Mouse (Mus musculus) adrenal gland, adult 18-20 months (tissue): ENCODE results near the gene Gpr152. TPM values are rescaled to one million over a fixed set of nuclear protein-coding genes. Genes with fewer than 3 reads are reported as not detected.

ENCODE experiments used
- DNase-seq, 2 experiments: peaks; one replicate each; pipeline ENCODE4 v3.0.0; 2021 to 2022; ENCODE audit warnings: low spot score in 2 of 2
- total RNA-seq, 2 experiments: library from RNA; stranded (reverse); gene quantifications; 1 replicate in 1 of 2; 2 replicates in 1 of 2; pipeline ENCODE4 v1.2.3; 2021

Gene Gpr152
- total RNA-seq, 2 experiments from 2014 or later, result not detected

GRCm38 (mm10) chr19:4170723-4171392 lies 31.3 kb downstream of the Gpr152 start:
- DNase-seq, result no peak

DNA sequence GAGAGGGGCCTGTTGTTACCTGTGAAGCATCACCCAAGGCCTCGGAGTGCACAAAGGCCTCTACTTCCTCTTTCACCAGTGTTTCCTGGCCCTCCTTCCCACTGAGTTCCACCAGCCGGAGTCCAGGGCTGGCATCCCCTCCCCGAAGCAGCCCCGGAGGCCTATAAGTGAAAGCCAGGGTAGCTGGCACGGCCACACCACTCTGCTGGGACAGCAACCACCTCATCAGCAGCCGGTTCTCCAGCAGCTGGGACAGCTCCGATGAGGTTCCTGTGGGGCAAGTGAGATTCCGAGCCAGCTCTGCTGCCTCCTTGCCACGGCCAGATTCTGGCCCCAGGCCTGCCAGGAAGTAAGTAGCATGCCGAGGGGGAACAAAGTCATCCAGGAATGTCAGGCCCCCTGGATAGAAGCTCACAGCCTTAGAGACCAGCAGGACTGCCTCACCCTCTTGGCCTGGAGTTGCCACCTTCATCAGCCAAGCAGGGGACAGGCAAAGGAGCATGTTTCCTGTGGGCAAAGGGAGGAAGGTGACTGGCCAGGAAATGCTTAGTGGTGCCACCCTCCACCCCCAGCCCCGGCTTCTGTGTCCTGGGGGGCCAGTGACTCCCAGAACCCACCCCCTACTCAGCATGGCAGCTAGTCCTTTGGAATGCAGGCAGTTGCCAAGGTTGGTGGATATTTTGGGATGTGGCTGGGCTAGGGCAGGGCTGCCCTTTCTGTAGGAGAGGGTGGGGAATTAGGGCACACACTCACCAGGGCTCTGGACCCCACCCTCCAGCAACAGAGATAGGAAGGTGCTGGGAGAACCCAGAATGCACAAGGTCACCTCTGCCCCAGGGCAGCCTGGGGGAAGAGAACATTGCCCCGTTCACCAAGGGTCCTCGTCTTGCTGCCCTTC lies 32.1 kb downstream of the Gpr152 start:
- no peak for DNase-seq

DNA sequence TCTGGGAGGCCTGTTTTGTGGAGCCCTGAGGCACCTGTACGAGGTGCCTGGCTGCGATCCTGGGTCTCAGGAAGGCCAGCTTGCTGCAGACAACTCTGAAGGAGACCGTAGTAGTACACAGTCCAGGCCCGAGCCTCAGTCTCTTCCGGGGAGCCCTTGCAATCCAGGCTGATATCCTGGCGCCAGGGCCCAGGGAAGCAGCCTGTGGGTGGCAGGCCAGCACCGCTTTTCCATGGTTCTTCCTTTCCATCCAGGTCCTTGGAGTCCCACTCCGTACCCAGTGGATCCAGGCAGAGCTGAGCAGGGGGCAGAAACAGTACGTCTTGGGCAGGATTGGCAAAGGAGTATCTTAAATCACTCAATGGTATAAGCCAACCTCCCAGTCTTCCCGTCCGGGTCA lies 33.3 kb downstream of the Gpr152 start:
- no peak for DNase-seq

- DNase-seq, result no peak
Observed at GRCm38 (mm10) chr19:4175368-4175947, 35.9 kb downstream of the Gpr152 start, which contains the start of gene Carns1. Gene Carns1, minus strand, starts transcription at chr19:4175479.

- DNase-seq, result no peak
Observed at GRCm38 (mm10) chr19:4180411-4180810, 40.8 kb downstream of the Gpr152 start.

DNA sequence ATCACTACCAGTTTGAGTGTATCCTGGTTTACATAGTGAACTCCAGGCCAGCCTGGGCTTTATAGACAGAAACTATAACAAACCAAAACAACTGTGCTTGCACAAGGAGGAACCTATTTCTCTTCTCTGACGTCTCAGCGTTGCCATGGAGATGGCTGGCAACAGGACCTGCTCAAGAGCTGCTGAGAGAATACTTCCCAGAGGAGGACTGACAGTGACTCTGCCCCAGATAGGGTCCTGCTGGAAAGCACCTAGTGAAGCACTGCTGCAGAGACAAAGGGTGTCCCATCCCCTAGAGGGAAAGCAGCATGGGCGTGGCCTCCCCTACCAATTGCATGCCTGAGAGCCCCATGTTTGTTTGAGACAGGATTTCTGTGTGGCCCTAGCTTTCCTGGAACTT lies 42.3 kb downstream of the Gpr152 start:
- peak in 1 of 2 experiments; percentile 57 for DNase-seq

DNA sequence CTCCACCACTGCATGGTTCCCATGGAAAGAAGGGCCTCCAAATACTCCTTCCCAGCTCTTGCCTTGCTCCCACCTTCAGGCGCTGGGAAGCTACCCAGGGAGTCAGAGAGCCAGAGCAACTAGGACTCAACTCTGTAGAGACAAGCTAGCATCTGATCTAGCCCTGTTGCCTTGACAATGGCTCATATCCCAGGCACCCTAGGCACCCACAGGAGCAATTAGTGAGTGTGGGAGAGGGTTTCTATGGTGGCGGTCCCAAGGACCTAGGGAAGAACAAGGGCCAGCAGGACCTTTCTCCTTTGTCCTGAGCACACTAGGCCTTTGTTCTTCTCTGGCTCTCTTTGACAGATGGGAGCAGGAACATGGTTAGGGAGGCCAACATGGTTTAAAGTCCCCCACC lies 44.1 kb downstream of the Gpr152 start:
- DNase-seq, result no peak

GRCm38 (mm10) chr19:4184976-4185975 lies 45.7 kb downstream of the Gpr152 start:
- DNase-seq, result no peak

- no peak for DNase-seq
Observed at GRCm38 (mm10) chr19:4187303-4187702, 47.7 kb downstream of the Gpr152 start.

DNA sequence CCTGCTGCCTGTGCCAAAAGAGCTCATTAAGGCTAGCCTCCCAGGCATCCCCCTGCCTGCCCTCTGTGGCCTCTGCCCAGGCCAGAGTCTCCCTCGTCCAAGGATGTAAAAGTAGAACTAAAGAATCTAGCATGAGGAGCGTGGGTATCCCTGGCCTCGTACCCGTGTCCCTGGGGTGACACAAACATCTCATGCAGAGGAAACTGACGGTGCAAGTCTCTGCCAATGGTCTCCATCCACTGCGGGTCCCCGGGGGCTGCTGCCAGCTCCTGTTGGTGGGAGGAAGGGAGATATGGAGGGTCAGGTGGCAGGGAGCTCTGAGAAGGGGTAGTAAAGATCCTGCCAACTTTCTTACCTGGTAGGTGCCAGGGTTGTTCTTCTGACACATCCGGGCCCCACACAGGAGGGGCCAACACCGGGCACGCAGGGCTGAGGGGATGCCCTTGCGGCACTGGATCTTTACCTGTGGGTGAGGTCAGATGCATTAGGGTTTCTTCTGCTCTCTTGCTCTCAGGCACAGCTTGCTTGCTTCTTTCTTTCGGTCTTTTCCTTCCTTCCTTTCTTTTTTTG lies 49.5 kb downstream of the Gpr152 start:
- DNase-seq, result no peak

DNA sequence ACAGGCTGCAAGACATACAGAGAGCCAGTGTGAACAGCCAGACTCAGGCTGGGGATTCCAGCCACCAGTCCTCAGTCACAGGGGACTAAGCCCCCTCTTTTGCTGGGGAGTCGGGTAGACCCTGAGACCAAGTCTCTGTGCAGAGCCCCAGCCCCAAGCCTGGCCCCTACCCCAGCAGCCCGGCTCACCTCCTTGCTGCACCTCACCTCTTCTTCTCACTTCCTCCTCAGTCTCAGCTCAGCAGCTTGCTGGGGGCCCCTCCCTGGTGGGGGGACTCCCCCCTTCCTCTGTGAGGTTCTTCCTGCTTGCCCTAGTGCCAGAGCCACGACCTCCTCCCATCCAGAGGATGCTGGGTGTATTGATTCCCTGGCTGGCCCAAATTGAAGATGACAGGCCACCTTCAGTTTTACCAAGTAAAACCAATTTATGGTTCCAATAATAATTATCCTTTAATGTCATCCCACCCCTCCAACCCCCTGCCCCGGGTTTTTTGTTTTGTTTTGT lies 51.3 kb downstream of the Gpr152 start, which contains the start of gene Tbc1d10c:
TSS of gene Tbc1d10c (minus strand) at position 454 of the 504 bp plus-strand sequence.
- DNase-seq, result no peak

DNA sequence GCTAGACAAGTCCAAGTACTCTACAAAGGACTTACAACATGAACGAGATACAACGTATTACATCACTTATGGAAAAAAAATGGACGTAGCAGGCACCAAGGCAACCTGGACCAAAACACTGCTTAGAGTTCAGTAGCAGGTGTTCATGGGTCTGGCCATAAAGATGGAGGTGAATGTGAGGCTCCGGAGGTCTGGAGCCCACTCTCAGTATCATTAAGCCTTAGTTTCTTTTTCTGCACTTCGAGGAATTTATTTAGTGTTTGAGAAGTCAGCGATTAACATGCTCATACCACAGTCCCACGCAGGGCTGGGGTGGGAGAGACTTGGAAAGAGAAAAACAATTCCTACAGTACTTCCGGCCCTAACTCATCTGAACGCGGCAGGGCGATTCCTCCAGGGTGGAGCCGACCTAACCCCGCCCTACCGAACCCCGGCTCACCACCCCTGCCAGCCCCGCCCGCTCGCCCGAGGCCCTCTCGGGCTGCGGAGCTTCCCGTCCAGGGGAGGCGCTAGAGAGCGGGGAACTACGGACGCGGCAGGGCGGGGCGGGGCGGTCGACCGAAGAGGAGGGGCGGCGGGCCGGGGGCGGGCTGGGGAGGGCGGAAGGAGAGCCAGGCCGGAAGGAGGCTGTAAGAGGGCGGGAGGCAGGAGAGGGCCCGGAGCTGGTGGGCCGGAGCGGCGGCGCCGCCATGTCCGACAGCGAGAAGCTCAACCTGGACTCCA lies 52.1 kb downstream of the Gpr152 start, which contains the start of gene Ppp1ca:
TSS of gene Ppp1ca (plus strand) at position 538 of the 723 bp plus-strand sequence.
- DNase-seq, result peak; percentile 98

GRCm38 (mm10) chr19:4192251-4192985 lies 52.8 kb downstream of the Gpr152 start:
- no peak for DNase-seq

DNA sequence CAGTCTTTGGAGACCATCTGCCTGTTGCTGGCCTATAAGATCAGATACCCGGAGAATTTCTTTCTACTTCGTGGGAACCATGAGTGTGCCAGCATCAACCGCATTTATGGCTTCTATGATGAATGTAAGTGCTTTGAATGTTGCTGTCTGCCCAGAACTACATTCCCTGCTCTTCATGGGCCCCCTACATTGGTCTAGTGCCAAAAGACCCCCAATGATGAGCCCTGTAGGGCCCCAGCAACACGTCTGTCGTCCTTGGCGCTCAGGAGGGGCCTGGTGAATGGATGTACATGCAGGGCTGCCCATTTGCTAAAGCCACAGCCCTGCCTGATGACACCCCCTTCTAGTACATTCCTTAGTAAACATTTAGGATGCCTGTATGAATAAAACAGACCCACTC lies 53.5 kb downstream of the Gpr152 start:
- DNase-seq, result no peak

DNA sequence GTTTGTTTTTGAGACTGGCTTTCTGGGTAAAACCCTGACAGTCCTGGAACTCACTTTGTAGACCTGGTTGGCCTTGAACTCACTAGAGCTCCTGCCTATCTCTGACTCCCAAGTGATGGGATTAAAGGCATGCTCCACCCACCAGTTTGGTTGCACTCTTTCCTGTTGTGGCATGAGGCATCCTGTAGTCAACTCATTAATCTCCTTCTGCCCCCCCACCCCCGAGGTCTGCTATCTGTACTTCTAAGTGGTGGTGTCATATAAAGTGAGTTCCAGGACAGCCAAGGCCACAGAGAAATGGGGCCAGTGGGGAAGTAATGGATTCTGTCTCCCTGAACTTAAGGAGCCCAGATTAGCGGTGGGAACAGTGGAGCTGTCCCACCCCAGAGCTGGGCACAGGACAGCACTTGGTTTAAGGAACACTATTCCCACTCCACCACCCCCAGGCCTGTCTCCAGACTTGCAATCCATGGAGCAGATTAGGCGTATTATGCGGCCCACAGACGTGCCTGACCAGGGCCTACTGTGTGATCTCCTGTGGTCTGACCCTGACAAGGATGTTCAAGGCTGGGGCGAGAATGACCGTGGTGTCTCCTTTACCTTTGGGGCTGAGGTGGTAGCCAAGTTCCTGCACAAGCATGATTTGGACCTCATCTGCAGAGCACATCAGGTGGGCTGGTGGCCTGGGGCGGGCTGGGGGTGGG lies 54.6 kb downstream of the Gpr152 start:
- DNase-seq, result no peak

DNA sequence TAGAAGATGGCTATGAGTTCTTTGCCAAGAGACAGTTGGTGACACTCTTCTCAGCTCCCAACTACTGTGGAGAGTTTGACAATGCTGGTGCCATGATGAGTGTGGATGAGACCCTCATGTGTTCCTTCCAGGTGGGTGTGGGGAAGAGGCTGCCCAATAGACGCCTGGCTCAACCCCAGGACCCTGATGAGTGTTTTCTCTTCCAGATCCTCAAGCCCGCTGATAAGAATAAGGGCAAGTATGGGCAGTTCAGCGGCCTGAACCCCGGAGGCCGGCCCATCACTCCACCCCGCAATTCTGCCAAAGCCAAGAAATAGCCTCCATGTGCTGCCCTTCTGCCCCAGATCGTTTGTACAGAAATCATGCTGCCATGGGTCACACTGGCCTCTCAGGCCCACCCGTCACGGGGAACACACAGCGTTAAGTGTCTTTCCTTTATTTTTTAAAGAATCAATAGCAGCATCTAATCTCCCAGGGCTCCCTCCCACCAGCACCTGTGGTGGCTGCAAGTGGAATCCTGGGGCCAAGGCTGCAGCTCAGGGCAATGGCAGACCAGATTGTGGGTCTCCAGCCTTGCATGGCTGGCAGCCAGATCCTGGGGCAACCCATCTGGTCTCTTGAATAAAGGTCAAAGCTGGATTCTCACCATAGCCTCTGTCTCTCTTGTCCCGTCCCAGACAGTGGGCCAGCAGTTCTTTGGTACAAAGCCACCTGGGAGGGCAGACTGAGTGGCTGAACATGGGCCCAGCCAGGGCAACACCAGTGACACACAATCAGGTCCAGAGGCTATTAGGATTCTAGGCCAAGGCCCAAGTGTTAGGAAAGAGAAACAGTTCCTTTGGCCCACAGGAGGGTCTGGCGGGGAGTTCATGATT lies 55.4 kb downstream of the Gpr152 start:
- DNase-seq, result no peak
